Mouse (Mus musculus) cerebellum, postnatal 25 days (tissue): Measurements from ENCODE around the gene Prkg1.

Source experiments
- DNase-seq, 2 experiments: peaks; one replicate each; pipeline ENCODE4 v3.0.0; 2021; ENCODE audit warnings: mixed read lengths in 2 of 2

The Prkg1 gene

DNA sequence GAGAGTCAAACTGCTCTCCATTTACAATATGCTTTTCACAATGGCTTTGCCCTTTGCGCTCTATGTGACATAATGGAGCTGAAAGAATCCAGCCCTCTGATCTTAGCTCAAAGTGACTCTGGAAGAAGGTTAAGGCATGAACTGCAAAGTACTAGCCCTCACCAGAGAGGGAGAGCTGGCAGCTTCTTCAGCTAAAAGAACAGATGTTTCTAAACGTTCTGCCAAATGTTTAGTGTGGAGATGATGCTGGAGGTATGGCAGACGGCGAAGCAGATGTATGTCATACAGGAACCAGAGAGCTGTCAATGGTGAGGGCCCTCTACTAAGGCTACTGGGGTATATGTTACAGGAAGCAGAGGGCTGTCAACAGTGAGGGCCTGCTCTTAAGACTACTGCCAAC lies 148.0 kb downstream of the Prkg1 start:
- no peak for DNase-seq

DNA sequence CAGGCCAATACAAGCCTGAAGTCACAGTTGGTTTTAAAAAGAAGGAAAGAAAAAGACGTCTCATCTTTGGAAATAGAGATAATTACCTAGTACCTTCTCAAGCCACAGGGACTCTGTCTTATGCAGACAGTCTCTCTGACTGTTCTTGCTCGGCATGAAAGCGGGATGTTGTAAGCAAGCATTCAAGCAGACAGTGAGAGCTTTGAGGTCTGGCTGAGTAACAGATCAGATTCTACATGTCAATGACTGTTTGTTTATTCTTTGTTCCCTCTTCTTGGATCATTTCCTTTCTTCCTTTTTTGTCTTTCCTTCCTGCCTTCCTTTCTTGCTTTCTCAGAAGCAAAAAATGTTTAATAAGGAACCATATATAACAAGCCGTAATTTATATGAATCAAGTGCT lies 148.7 kb downstream of the Prkg1 start:
- no peak for DNase-seq

DNA sequence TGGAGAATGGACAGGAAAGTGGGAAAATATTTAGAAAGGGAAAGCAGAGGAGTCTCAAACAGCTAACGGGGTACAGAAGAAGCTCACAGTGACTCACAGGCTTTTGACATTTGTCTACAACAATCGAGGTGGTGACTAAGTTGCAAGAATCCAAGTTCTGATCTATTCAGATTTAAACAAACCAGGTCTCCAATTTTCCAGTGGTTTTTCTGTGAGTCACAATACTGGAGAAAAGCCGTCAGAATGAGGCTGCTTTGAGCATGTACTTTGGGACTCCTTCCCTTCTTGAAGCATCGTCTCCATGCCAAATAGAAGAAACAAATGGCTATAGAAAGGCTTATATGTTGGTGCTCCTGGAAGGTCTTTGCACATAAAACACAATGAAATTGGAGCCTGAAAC lies 151.7 kb downstream of the Prkg1 start:
- no peak for DNase-seq

DNA sequence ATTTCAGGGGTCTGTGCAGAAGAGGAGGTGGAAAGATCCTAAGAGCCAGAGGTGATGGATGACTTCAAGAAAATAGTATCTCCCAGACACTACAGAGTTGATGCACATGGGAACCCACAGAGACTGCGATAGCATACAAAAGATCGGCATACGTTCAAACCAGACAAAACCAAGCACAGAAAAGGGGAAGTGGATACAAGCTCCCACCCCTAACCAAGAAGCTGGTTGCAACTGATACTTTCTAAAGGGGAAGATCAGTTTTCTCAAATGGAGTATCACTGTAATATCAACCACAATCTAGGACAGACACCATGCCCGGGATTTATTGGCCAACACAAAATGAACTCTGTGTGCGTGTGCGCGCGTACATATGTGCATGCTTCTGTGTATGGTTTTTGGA lies 162.3 kb downstream of the Prkg1 start:
- DNase-seq: no peak

DNA sequence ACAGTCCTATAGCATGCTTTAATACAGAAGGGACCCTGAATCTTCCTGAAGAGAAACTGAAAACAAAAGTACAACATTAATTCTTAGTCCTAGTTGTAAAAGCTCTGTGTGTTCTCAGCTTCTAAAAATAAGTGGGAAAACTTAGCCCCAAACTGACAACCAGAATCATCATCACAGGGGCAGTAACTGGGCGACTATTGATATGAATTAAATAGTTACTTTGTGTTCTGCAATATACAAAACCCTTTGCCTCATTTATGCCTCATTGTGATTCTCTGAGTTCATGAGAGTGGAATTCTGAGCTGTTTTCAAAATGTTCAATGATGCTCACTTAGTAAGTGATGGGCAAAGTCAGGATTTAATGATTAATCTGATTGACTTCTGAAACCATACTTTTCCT lies 170.8 kb downstream of the Prkg1 start:
- no peak for DNase-seq

DNA sequence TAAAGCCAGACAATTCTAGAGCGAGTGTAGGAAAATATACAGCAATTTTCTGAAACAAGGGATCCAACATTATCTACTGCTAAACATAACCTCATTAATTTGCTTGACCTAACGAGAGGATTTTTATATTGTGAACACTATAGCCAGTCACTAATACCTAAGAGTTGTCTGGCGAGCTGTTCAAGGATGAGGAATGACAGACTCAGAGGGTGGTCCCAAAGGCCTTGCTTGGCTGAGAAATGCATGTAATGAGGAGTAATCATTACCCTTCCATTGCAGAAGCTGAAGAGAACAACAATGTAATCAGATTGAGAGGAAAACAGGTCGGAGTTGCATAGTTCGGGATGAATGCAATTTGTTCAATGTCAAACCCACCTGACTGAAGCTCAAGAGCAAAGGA lies 174.1 kb downstream of the Prkg1 start:
- no peak for DNase-seq

DNA sequence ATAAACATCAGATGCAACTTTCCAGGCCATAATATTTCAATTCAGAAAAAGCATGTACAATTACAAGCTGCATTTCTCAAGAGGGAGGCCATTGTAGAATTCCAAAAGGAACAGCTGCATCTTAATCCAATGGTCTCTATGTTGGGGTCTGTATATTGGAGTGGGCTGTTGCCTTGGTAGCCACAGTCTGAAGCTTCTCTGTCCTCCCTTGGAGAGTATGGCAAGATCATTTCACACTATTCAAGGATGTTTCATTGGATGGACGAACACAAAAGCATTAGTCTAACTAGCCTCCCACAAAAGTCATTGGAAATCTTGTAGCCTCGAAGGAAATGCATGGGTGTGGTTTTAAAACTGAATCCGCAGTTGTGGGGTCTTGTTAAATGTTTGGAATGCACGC lies 187.7 kb downstream of the Prkg1 start:
- no peak for DNase-seq

DNA sequence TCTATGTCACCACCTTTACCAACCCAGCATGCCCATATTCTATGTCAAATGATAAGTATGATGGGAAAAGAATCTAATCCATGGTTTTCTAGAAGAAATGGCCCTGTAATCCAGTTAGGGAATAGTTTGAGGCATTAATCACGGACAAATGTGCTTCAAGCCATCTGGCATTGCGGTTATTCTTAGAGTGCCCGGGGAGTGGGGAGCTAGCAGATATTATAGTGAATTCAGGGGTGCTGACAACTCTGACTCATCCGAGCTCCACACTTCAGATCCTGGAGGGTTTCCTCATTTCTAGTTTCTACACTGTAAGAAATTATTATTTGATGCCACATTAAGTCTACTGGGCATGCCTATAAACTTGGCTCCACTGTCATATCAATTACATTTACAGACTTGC lies 200.5 kb downstream of the Prkg1 start:
- peak in 1 of 2 experiments; percentile 1 for DNase-seq

DNA sequence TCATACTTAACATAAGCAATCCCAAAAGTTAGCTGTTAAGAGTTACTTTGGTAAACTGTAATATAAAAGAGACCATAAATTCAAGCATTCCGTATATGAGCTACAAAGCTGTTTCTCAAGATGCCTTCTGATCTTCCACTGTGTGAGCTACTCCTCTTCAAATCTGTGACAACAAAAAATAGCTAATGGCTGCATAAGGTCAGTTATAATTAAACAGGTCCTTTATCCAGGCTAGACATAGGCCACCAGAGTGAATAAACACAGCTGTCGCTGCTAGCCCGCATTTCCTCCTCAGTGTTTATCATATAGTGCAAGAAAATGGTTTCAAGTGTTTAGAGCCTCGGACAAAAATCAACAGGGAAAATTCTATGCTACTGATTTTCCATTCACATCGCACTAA lies 218.8 kb downstream of the Prkg1 start:
- DNase-seq: no peak

DNA sequence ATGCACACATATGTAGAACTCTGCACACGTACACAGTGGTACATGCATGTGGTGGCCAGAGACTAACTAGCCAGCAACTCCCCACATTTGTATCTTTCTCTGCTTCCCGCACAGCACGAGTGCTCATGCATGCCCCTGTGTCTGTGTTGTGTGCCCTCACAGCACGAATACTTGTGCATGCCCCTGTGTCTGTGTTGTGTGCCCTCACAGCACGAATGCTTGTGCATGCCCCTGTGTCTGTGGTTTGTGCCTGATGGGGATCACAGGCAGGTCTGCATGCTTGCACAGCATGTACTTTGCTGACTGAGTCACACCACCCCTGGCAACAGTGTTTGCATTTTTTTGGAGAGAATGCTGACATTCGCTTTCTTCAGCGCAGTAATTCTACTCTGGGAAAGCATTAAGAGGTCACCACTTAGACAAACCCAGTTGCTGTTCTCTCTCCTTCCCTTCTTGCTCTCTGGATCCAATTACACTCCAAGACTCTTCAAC lies 233.5 kb downstream of the Prkg1 start:
- no peak for DNase-seq

DNA sequence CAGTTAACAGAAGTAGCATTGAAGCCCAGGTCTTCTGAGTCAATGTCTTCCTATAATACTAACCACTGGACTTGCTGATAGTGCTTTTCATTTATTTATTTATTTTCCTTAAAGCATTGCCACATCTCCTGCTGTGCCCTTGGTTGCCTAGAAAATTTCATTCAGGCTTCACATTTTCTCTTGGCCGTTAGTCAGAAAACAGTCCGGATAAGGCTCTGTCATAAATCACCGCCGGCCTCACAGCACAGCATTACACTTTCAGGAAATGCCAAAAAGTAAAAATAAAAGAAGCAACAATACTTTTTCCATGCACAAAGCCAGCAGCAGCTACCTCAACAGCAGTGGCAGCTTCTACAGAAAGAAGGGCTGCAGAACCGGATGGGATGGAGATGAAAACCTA lies 234.2 kb downstream of the Prkg1 start:
- no peak for DNase-seq

DNA sequence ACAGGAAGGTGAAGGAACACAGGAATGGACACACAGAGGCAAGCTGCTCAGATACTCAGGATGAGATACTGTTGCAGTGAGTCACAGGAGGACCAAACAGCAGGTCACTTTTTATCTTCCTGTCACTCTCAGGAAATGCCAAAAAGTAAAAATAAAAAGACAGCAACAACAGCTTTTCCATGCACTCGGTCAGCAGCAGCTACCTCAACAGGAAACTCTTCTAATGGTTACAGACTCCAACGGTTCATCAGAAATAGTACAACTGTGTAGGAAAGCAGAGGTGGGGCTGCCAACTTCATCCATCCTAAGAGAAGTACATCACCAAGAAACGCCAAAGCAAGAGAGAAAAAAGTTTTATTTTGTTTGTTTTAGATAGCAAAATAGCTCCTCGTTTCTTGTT lies 234.9 kb downstream of the Prkg1 start:
- DNase-seq: no peak

DNA sequence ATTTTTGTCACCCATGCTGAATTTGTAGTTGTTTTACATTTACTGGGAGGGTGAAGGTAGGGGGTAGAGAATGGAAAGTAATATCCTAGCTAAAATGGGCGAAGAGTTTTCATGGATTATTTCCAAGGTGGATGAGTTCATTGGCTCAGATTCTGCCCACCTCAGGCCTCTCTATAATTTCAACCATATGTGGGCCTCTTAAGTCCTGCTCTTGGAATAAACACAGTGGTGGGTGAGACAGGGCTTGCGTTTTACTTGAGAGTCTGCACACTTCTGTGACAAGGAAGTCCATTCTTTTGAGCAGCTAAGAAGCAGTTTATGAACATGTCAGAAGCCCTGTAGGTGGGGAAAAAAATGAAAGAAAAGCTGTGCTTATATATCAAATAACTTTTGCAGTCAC lies 250.3 kb downstream of the Prkg1 start:
- no peak for DNase-seq

DNA sequence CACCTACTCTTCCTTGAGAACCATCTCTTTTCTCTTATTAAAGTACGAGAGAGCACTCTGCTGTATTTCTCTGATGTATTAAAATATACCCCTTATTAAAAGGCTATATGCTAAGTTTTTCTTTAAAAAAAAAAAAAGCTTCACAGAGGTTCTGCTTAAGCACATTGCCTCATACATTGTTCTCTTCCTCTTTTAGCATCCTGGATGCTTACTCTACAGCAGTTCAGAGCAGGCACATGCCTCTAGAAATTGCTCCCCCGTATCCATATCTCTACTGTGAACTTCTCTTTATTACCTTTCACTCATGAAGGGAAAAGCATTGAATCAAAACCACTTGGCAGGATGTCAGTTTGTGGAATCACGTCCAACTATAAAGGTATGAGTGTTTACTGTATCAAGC lies 257.0 kb downstream of the Prkg1 start:
- DNase-seq: no peak

DNA sequence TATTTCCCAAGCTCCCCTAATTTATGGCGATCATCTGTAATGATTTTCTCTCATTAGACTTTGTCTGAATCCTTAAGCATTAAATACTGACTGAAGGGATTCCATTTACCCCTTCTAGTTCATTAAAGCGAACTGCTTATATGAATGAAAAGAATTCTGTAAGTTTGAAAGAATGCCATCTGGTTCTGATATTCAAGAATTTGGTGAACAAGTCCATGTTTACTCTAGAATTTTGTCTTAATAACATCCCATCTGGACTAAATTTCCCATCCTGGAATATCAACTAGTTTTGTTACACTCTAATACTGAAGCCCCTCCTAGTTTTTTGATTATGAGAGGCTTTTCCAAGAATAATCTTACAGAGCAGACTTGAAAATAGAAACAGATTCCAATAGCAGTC lies 258.5 kb downstream of the Prkg1 start:
- no peak for DNase-seq

DNA sequence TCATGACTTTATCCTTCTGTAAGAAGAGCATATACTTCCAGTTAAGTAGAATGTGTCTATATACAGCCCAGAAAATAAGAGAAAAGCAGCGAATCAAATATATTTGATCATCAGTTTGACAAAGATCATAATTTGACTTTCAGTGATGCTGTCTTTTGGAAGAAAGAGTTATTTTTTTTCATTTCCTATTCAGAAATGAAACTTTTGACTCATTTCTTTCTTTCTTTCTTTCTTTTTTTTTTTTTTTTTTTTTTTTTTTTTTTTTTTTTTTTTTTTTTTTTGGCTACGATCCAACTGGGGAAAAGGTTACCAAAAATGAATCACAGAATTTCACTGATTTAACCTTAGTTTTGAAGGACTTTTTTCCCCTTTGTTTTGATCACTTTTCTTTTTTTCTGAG lies 259.8 kb downstream of the Prkg1 start:
- no peak for DNase-seq

DNA sequence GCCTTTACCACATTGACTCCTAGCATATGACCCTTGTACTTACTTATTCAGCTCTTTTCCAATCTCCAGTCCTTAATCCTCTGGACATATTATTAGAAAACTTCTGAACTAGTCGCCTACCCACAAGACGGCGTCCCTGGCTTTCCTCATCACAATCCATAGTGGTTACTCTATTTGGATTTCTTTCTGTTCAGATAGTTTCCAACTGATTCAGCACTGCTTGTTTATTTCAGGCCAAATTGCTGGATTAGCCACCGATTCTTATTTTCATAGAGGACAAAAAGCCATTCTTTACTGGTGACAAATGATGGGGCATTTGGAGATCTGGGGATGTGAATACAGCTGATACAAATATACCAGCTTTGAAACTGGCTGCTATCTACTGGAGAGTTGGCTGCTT lies 267.4 kb downstream of the Prkg1 start:
- no peak for DNase-seq

DNA sequence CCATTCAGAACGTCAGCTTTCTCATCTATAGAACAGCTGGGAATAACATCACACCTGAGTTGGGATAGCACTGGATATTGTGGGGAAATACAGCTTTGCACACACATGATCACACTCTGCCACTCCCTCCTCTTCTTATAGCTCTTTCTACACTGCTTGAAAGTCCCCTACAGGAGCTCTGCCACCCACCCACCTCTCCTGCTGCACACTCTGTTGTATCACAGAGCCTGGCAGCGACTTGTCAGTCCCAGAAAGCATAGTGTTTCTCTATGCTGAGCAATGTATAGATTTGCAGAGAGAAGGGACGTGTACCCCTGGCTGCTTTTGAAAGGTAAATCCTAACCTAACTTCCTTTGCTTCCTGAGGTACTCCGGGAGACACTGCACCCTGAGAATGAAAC lies 275.2 kb downstream of the Prkg1 start:
- no peak for DNase-seq

DNA sequence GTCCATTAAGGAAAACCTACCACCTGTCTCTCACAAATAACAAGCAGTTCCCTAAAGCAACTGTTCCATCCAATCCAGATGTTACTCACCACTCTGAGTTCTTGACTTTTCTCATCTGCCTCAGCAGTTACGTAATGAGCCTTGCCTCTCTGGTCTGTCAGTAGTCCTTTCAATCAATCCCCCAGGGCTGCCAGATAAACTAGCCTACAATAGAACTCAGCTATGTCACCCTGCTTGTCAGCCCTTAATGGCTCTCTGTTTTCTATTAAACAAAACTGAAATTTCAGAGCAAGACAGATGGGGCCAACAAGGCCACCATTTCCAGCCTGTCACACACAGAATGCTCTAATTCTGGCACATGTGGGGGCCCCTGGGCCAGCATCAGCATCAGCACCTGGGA lies 293.1 kb downstream of the Prkg1 start:
- no peak for DNase-seq

DNA sequence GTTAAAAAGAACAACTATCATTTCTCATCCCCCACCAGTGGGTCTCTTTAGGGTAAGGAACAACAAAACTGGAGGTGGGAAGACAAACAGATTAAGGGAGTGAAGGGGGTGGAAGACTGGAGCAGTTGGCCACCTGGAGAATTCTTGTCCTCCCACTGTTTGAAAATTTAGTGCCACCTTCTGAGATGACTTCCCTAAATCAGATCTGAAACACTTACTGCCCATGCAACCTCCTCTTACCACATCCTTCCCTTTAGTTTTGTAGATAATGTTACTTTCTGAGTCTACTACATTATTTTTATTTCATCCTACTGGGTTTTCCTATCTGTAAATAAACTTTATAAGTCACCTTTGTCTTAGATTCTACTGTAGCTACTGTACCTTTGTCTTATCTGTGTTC lies 304.6 kb downstream of the Prkg1 start:
- no peak for DNase-seq

DNA sequence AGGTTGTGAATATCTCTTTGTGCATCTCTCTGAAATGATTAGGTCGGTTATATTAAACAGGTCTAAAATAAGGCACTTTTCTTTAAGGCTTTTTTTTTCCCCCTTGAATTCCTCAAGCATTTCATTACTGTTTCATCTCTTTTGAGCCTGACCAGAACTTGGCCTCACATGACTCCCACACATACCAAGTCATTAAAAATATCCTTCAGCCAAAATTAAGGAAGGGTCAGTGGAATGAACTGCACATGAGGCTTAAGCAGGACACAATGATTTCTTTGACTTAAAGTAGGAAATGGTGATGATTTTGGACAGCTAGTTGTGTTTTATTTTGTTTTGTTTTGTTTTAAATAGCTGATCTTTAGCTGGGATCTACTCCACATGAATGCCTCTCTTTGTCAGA lies 320.7 kb downstream of the Prkg1 start:
- DNase-seq: no peak

DNA sequence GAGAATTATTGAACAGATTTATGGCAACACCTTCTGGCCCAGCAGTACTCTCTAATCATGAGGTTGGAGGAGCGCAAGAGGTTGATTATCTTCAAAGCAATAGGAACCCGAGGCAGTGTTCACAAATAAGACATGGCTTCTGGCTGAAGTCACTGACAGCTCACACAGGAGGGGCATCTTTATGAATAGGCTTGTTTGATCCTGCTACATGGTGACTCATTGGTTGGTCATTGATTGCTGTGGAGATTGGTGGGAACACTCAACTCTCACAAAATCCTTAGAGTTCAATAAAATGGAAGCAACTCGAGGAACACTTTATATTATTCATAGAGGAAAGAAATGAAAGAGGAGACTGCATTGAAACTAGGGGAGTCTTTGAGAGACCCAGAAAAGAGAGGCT lies 322.5 kb downstream of the Prkg1 start:
- DNase-seq: no peak

DNA sequence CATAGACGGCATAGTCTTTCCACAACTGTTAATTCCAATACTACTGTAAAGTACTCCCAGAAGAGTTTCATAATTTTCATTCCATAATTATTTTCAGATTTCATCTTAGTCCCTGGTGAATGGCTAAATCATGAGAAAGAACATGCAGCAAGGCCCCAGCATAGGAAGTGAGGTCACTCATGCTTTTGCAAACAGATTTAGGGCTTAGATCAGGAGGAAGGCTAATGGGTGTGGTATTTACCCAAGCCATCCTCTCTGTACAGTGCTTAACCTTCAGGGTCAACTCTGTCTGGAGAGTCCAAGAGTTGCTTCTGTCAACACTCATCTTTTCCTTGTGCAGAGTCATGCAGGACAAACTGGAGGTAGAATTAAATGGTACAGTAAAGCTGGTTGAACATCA lies 331.4 kb downstream of the Prkg1 start:
- no peak for DNase-seq

DNA sequence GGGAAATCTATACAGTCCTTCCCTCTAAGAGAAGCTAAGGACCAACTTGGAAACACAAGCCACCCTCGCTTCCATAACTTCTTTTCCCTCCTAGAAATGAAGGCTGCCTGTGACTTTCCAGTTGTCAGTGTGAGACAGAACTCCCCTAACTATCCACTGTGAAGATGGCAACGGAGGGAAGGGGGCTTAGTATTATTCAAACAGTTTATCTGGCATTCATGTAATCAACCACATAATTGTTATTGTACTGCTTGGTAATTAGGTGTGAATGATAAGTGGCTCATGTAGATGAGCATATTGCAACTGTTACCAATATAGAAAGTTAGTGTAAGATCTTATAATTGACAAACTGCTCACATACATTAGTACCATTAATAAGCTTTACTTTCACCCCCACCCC lies 333.4 kb downstream of the Prkg1 start:
- DNase-seq: no peak

DNA sequence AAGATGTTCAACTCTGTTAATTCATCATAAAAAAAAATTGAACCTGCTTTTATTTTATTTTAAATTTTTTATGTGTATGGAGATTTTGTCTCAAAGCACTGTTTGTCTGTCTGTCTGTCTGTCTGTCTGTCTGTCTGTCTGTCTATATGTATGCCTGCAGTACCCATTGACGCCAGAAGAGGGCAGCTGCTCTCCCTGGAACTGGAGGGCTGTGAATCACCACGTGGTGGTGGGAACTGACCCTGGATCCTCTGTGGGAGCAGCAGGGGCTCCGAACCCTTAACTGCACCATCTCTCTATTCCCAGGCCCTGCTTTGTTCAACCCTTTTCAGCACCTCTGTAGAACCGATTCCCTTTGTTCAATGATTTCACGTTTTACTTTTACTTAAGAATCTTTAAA lies 338.7 kb downstream of the Prkg1 start:
- no peak for DNase-seq

DNA sequence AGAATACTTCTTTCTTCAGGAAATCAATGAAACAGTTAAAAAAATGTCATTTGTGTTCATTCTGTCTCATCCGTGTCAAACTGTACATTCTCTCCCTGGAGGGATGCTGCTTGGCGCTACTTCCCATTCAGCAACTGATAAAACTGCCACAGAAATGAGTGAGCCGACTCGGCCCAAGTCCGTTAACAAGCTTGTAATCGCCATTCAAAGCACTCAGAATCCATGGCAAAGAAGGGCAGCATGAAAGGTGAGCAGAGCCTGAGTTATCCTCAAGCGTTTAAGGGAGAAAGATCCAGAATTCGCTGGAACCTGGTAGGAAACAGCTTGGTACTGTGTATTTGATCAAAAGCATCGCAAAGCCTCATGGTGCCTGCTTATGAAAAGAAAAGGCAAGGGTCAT lies 339.6 kb downstream of the Prkg1 start:
- peak in 1 of 2 experiments; percentile 6 for DNase-seq
